ENCODE assay signal across 10 mouse cellular contexts in genomic region chr2:179877551-179878215, GRCm38 (mm10).
A peak's percentile ranks its signal among the peaks of the same experiment; 100 is the strongest.
DNase-seq lines count a peak whose midpoint lies in the region; TF ChIP-seq lines count a peak whose summit lies in the region.
"Had no signal": no experiment of that assay in that cellular context is flagged by ENCODE, and none has a peak within 500 bp of the region (broad histone marks: within the 10 kb centered on the region; RNA-seq: fewer than 3 reads in every experiment).

No protein-coding gene starts in this region.

- in situ Hi-C loops in ES-E14 (cut with MboI; ENCODE audit: low sequenced_read_pairs in 2 of 2, unreplicated experiment in 2 of 2): no loop called here

- no peaks in the 10 kb centered on the region for H3K4me1 ChIP-seq in ES-E14 (ENCODE audit: control insufficient read depth in 2 of 2, insufficient read depth in 2 of 2, low read length in 2 of 2, poor library complexity in 1 of 2)
- H3K4me1 ChIP-seq: liver, embryonic 15.5 days had no signal

- no peaks in the 10 kb centered on the region for H3K9me3 ChIP-seq in ES-E14 (ENCODE audit: control insufficient read depth, insufficient read depth, low read depth, low read length)
- H3K9me3 ChIP-seq: liver, embryonic 15.5 days had no signal

- H3K9ac ChIP-seq in ES-E14 (ENCODE audit: insufficient read depth, low read depth, low read length, poor library complexity, severe bottlenecking): no peak overlapping the region
- H3K9ac ChIP-seq: liver, embryonic 15.5 days had no signal

- peak; percentile 55 for DNase-seq in heart, postnatal 4 days
- no peak for DNase-seq in heart, adult 8-10 months (ENCODE audit: low spot score)
- DNase-seq in 3134 (ENCODE audit: extremely low read depth, insufficient read length, low spot score): peak; percentile 30
- peak; percentile 40 for DNase-seq in ES-E14 (ENCODE audit: low read depth, low spot score)
- peak; percentile 37 for DNase-seq in cerebellum, adult 8-10 months
- DNase-seq in kidney, postnatal 36 days: peak; percentile 17 to 73
- peak; percentile 63 for DNase-seq in mesoderm, embryonic 11.5 days (ENCODE audit: low read depth, low spot score)
- no peak for DNase-seq in urinary bladder, adult 2 months (ENCODE audit: low spot score)

- H3K36me3 ChIP-seq in ES-E14 (ENCODE audit: control insufficient read depth, insufficient read depth, low read length, poor library complexity, severe bottlenecking): no peaks in the 10 kb centered on the region
- H3K36me3 ChIP-seq: liver, embryonic 15.5 days had no signal

- no peak overlapping the region for H3K4me3 ChIP-seq in ES-E14 (ENCODE audit: insufficient read depth in 1 of 2, low read depth in 1 of 2, low read length in 2 of 2, poor library complexity in 1 of 2, severe bottlenecking in 1 of 2)
- H3K4me3 ChIP-seq: erythroblast, embryonic 14.5 days; liver, embryonic 15.5 days had no signal

- H3K27ac ChIP-seq in ES-E14 (ENCODE audit: insufficient read depth, low read depth, low read length, poor library complexity, severe bottlenecking): no peak overlapping the region
- H3K27ac ChIP-seq: liver, embryonic 15.5 days had no signal

TF ChIP-seq in ES-E14, 5 proteins besides CTCF, POLR2A, EP300 and RAD21:
- TF ChIP-seq ZNF384 (IDR thresholded peaks at IDR 0.05; ENCODE audit: low read depth, low read length) (no peak), CHD2 (IDR thresholded peaks at IDR 0.05; ENCODE audit: low read depth, low read length) (no peak), ZC3H11A (IDR thresholded peaks at IDR 0.05; ENCODE audit: borderline replicate concordance, low read depth, low read length) (no peak)

Comparison
In these comparisons a context has a peak if more than half of its experiments do, and no peak if none do; other contexts are left out.
1. DNase-seq: peak in heart, postnatal 4 days (single experiment), 3134 (single experiment), ES-E14 (single experiment), cerebellum, adult 8-10 months (single experiment), kidney, postnatal 36 days (2 of 2) and mesoderm, embryonic 11.5 days (single experiment); none in heart, adult 8-10 months (single experiment) and urinary bladder, adult 2 months (single experiment).